Mouse (Mus musculus): Measurements from ENCODE around the gene F830045P16Rik.
A peak's percentile ranks its signal among the peaks of the same experiment; 100 is the strongest.

GRCm38 (mm10) chr2:129420897-129421561, 115.4 kb downstream of the F830045P16Rik start:
- TF ChIP-seq POLR2A (IDR thresholded peaks at IDR 0.05; ENCODE audit: insufficient read depth, low read length) (no peak), CTCF (IDR thresholded peaks at IDR 0.05; ENCODE audit: low read depth, low read length) (no peak), EP300 (IDR thresholded peaks at IDR 0.05; ENCODE audit: insufficient read depth, low read depth, low read length) (peak; percentile 66)

Data from ES-Bruce4 (cell line).